Mouse (Mus musculus) intestine, embryonic 15.5 days (tissue): Measurements from ENCODE around the gene Yrdc. TPM values are rescaled to one million over a fixed set of nuclear protein-coding genes. Genes with fewer than 3 reads are reported as not detected.

Source experiments
- ATAC-seq: fragments of 200-750 bp; cut with Nextera tagmentation; 2 replicates; pipeline ENCODE4 v1.8.0; 2017; ENCODE audit warnings: moderate TSS enrichment, moderate library complexity
- H3K27ac ChIP-seq: fragments of 300-500 bp; sonication (generic); 2 replicates; pipeline ENCODE4 v1.5.1; 2015; ENCODE audit warnings: mild to moderate bottlenecking, inconsistent platforms
- H3K27me3 ChIP-seq: fragments of 300-500 bp; sonication (generic); replicated peaks from 2 replicates; pipeline ENCODE4 v1.6.1; 2015; ENCODE audit warnings: inconsistent platforms
- H3K36me3 ChIP-seq: fragments of 300-500 bp; sonication (generic); 2 replicates; pipeline ENCODE4 v1.6.1; 2015; ENCODE audit warnings: inconsistent platforms
- H3K4me1 ChIP-seq: fragments of 300-500 bp; sonication (generic); replicated peaks from 2 replicates; pipeline ENCODE4 v1.6.1; 2015; ENCODE audit warnings: inconsistent platforms
- H3K4me2 ChIP-seq: fragments of 300-500 bp; sonication (generic); replicated peaks from 2 replicates; pipeline ENCODE4 v1.6.1; 2015; ENCODE audit warnings: mild to moderate bottlenecking, inconsistent platforms
- H3K4me3 ChIP-seq: fragments of 300-500 bp; sonication (generic); replicated peaks from 2 replicates; pipeline ENCODE4 v1.5.1; 2015; ENCODE audit warnings: inconsistent platforms
- H3K9ac ChIP-seq: fragments of 300-500 bp; sonication (generic); 2 replicates; pipeline ENCODE4 v1.6.1; 2015; ENCODE audit warnings: inconsistent platforms
- H3K9me3 ChIP-seq: fragments of 300-500 bp; sonication (generic); 2 replicates; pipeline ENCODE4 v1.6.1; 2016; ENCODE audit warnings: inconsistent platforms
- WGBS: fragments of 180-500 bp; shearing (Covaris S2); methylation state at CpG from one replicate; pipeline ENCODE4 v1.1.7; 2015; 5-methylcytosine and 5-hydroxymethylcytosine counted together
- polyA plus RNA-seq: library from polyadenylated mRNA; unstranded; fragments of >200 nt; fragmentation: Nextera tagmentation; extraction: Ambion mirVana; gene quantifications from 2 replicates; pipeline ENCODE4 v1.2.1, GENCODE M21; 2015

The Yrdc gene
- polyA plus RNA-seq, 1 experiment from 2014 or later, result 32.0 TPM

GRCm38 (mm10) chr4:124894508-124895428 is 44.3 kb downstream of the Yrdc start:
- WGBS, result 2% methylated on average over 82 of the region's 83 CpGs
- peaks cover 60% of the 10 kb centered on the region for H3K27me3 ChIP-seq
- H3K27ac ChIP-seq, result no peak overlapping the region
- H3K9ac ChIP-seq, result no peak overlapping the region
- H3K4me1 ChIP-seq, result peaks cover 11% of the 10 kb centered on the region
- H3K36me3 ChIP-seq, result no peaks in the 10 kb centered on the region
- peak overlapping the region; percentile 85 for H3K4me2 ChIP-seq
- no peak; the same call in 1 of the 2 replicates for ATAC-seq
- peak overlapping the region; percentile 37 for H3K4me3 ChIP-seq
- H3K9me3 ChIP-seq, result no peaks in the 10 kb centered on the region

- peaks cover 45% of the 10 kb centered on the region for H3K27me3 ChIP-seq
Measured at GRCm38 (mm10) chr4:124898428-124898827, 47.9 kb downstream of the Yrdc start.

GRCm38 (mm10) chr4:124899906-124900305 is 49.4 kb downstream of the Yrdc start:
- no peak overlapping the region for H3K4me2 ChIP-seq
- no peak overlapping the region for H3K9ac ChIP-seq
- no peaks in the 10 kb centered on the region for H3K9me3 ChIP-seq
- WGBS, result 61% methylated on average over 5 of the region's 5 CpGs
- H3K4me1 ChIP-seq, result peaks cover 6% of the 10 kb centered on the region
- peaks cover 31% of the 10 kb centered on the region for H3K27me3 ChIP-seq
- no peak for ATAC-seq
- H3K27ac ChIP-seq, result no peak overlapping the region
- H3K4me3 ChIP-seq, result no peak overlapping the region
- no peaks in the 10 kb centered on the region for H3K36me3 ChIP-seq

More at GRCm38 (mm10) chr4:124898428-124898827, 47.9 kb downstream of the Yrdc start:
- no peak overlapping the region for H3K4me3 ChIP-seq
- H3K4me1 ChIP-seq, result peaks cover 11% of the 10 kb centered on the region
- H3K27ac ChIP-seq, result no peak overlapping the region
- WGBS, result 65% methylated on average over 10 of the region's 10 CpGs
- H3K4me2 ChIP-seq, result no peak overlapping the region
- no peak for ATAC-seq
- H3K9me3 ChIP-seq, result no peaks in the 10 kb centered on the region
- H3K9ac ChIP-seq, result no peak overlapping the region
- H3K36me3 ChIP-seq, result no peaks in the 10 kb centered on the region

Other genes starting within 250 kb of the Yrdc start
- gene 3100002H09Rik, start 239.9 kb upstream of the Yrdc start, polyA plus RNA-seq, result not detected in 2 replicates
- 0.05 and 0.11 TPM in 2 replicates for gene Pou3f1, start 193.9 kb upstream of the Yrdc start, polyA plus RNA-seq
- 58.7 and 67.6 TPM in 2 replicates for gene Utp11, start 157.1 kb upstream of the Yrdc start, polyA plus RNA-seq
- 8.8 and 11.8 TPM in 2 replicates for gene Fhl3, start 150.0 kb upstream of the Yrdc start, polyA plus RNA-seq
- gene Sf3a3, start 135.9 kb upstream of the Yrdc start, polyA plus RNA-seq, result 131 and 133 TPM in 2 replicates
- gene Inpp5b, start 108.8 kb upstream of the Yrdc start, polyA plus RNA-seq, result 24.4 and 28.7 TPM in 2 replicates
- 13.6 TPM in 2 replicates for gene Mtf1, start 48.6 kb upstream of the Yrdc start, polyA plus RNA-seq
- 43.3 and 47.7 TPM in 2 replicates for gene 1110065P20Rik, start 517 bp downstream of the Yrdc start, polyA plus RNA-seq
- gene Maneal, start 11.5 kb downstream of the Yrdc start, polyA plus RNA-seq, result 0.54 and 0.57 TPM in 2 replicates
- 0.25 and 0.31 TPM in 2 replicates for gene Epha10, start 30.2 kb downstream of the Yrdc start, polyA plus RNA-seq
- 10.1 and 10.7 TPM in 2 replicates for gene 9930104L06Rik, start 86.4 kb downstream of the Yrdc start, polyA plus RNA-seq
- 125 and 128 TPM in 2 replicates for gene Cdca8, start 88.6 kb downstream of the Yrdc start, polyA plus RNA-seq
- 8.2 and 8.9 TPM in 2 replicates for gene Rspo1, start 135.8 kb downstream of the Yrdc start, polyA plus RNA-seq
- gene Gnl2, start 165.9 kb downstream of the Yrdc start, polyA plus RNA-seq, result 69.3 and 73.1 TPM in 2 replicates
- gene Dnali1, start 215.0 kb downstream of the Yrdc start, polyA plus RNA-seq, result not detected in 2 replicates
- gene Snip1, start 216.0 kb downstream of the Yrdc start, polyA plus RNA-seq, result 24.6 and 28.2 TPM in 2 replicates
- gene Meaf6, start 234.5 kb downstream of the Yrdc start, polyA plus RNA-seq, result 47.1 and 50.8 TPM in 2 replicates